Mouse (Mus musculus) kidney, adult 2 months (tissue): ENCODE measurements at regions not wholly inside any gene's neighbourhood (a gene's known extent, or its start where the extent isn't known, plus 50 kb on each side); places are given as distances from the start of the nearest gene placed in this dataset.

ENCODE experiments used
- DNase-seq: peaks from one replicate; pipeline ENCODE4 v3.0.0; 2021
- H3K27ac ChIP-seq: fragments of 200-500 bp; 2 replicates; pipeline ENCODE4 v1.5.1; 2012; ENCODE audit warnings: low read depth, low read length, control low read depth, inconsistent platforms; ENCODE audit not compliant: insufficient read depth
- H3K27me3 ChIP-seq: fragments of 200-500 bp; replicated peaks from 2 replicates; pipeline ENCODE4 v1.6.1; 2012; ENCODE audit warnings: mild to moderate bottlenecking, moderate library complexity, low read length, inconsistent platforms; ENCODE audit not compliant: control insufficient read depth, insufficient read depth
- H3K36me3 ChIP-seq: fragments of 200-500 bp; 2 replicates; pipeline ENCODE4 v1.6.1; 2012; ENCODE audit warnings: mild to moderate bottlenecking, moderate library complexity, low read length, inconsistent platforms; ENCODE audit not compliant: control insufficient read depth, insufficient read depth
- H3K4me1 ChIP-seq: fragments of 200-500 bp; 2 replicates; pipeline ENCODE4 v1.6.1; 2011; ENCODE audit warnings: low read length; ENCODE audit not compliant: control insufficient read depth, insufficient read depth
- H3K4me3 ChIP-seq: fragments of 200-500 bp; 2 replicates; pipeline ENCODE4 v1.5.1; 2011; ENCODE audit warnings: mild to moderate bottlenecking, low read depth, low read length, control low read depth; ENCODE audit not compliant: insufficient read depth
- CTCF ChIP-seq: fragments of 200-500 bp; conservative IDR thresholded peaks from 2 replicates; pipeline ENCODE4 v1.5.1; 2011; ENCODE audit warnings: low read depth, mild to moderate bottlenecking, control low read depth, low read length, moderate library complexity, mixed read lengths; ENCODE audit not compliant: insufficient read depth, insufficient read length
- POLR2A ChIP-seq: fragments of 200-500 bp; IDR thresholded peaks from one replicate; pipeline ENCODE4 v1.6.1; 2011; ENCODE audit warnings: low read depth, low read length, control low read depth
- WGBS: fragments of 180-500 bp; shearing (Covaris S2); methylation state at CpG from one replicate; pipeline ENCODE4 v1.1.7; 2018; 5-methylcytosine and 5-hydroxymethylcytosine counted together

- WGBS = 82% methylated on average over 9 of the region's 9 CpGs
Observed at GRCm38 (mm10) chr2:166438207-166438606, 275.4 kb downstream of the Prex1 start.

GRCm38 (mm10) chr2:166434554-166434953 is 279.1 kb downstream of the Prex1 start:
- 57% methylated on average over 8 of the region's 8 CpGs for WGBS
- no peak overlapping the region for H3K27ac ChIP-seq
- DNase-seq = no peak

More at GRCm38 (mm10) chr2:166438207-166438606, 275.4 kb downstream of the Prex1 start:
- TF ChIP-seq POLR2A (no peak), CTCF (no peak)
- H3K36me3 ChIP-seq = no peaks in the 10 kb centered on the region
- no peak overlapping the region for H3K4me3 ChIP-seq
- no peaks in the 10 kb centered on the region for H3K4me1 ChIP-seq
- no peak overlapping the region for H3K27ac ChIP-seq
- DNase-seq = no peak
- H3K27me3 ChIP-seq = no peaks in the 10 kb centered on the region

GRCm38 (mm10) chr2:166433655-166434333 is 278.3 kb upstream of the Sulf2 start:
- peak; percentile 47 for DNase-seq
- Histone ChIP-seq H3K27me3 (no peaks in the 10 kb centered on the region), H3K4me1 (no peaks in the 10 kb centered on the region), H3K27ac (no peak overlapping the region), H3K4me3 (no peak overlapping the region), H3K36me3 (no peaks in the 10 kb centered on the region)
- no peak for TF ChIP-seq CTCF
- TF ChIP-seq POLR2A = no peak
- WGBS = 75% methylated on average over 15 of the region's 15 CpGs

More at GRCm38 (mm10) chr2:166434554-166434953, 279.1 kb downstream of the Prex1 start:
- H3K36me3 ChIP-seq = no peaks in the 10 kb centered on the region
- TF ChIP-seq CTCF = no peak
- TF ChIP-seq POLR2A = no peak
- H3K4me1 ChIP-seq = no peaks in the 10 kb centered on the region
- no peak overlapping the region for H3K4me3 ChIP-seq
- no peaks in the 10 kb centered on the region for H3K27me3 ChIP-seq

GRCm38 (mm10) chr2:166432948-166433654 is 277.6 kb upstream of the Sulf2 start:
- H3K27ac ChIP-seq = no peak overlapping the region
- TF ChIP-seq POLR2A (no peak), CTCF (no peak)
- H3K36me3 ChIP-seq = no peaks in the 10 kb centered on the region
- no peaks in the 10 kb centered on the region for H3K27me3 ChIP-seq
- no peak overlapping the region for H3K4me3 ChIP-seq
- 89% methylated on average over 13 of the region's 13 CpGs for WGBS
- H3K4me1 ChIP-seq = no peaks in the 10 kb centered on the region
- DNase-seq = no peak

- Histone ChIP-seq H3K27me3 (no peaks in the 10 kb centered on the region), H3K36me3 (no peaks in the 10 kb centered on the region), H3K4me1 (no peaks in the 10 kb centered on the region), H3K4me3 (no peak overlapping the region), H3K27ac (no peak overlapping the region)
- WGBS = 77% methylated on average over 8 of the region's 8 CpGs
- TF ChIP-seq POLR2A (no peak), CTCF (no peak)
- no peak for DNase-seq
Observed at GRCm38 (mm10) chr2:166432531-166432930, 277.1 kb upstream of the Sulf2 start.

GRCm38 (mm10) chr2:166429918-166430317 is 274.5 kb upstream of the Sulf2 start:
- H3K4me1 ChIP-seq = no peaks in the 10 kb centered on the region
- TF ChIP-seq CTCF (no peak), POLR2A (no peak)
- H3K36me3 ChIP-seq = no peaks in the 10 kb centered on the region
- H3K27ac ChIP-seq = no peak overlapping the region
- H3K4me3 ChIP-seq = no peak overlapping the region
- DNase-seq = peak; percentile 27
- no peaks in the 10 kb centered on the region for H3K27me3 ChIP-seq
- 59% methylated on average over 5 of the region's 5 CpGs for WGBS

GRCm38 (mm10) chr2:166429494-166429893 is 274.0 kb upstream of the Sulf2 start:
- Histone ChIP-seq H3K4me3 (no peak overlapping the region), H3K27me3 (no peaks in the 10 kb centered on the region), H3K4me1 (no peaks in the 10 kb centered on the region), H3K27ac (no peak overlapping the region), H3K36me3 (no peaks in the 10 kb centered on the region)
- 93% methylated on average over 12 of the region's 12 CpGs for WGBS
- TF ChIP-seq POLR2A = no peak
- no peak for TF ChIP-seq CTCF
- no peak for DNase-seq
